Mouse (Mus musculus): ENCODE data around the gene Slc25a35. TPM values are rescaled to one million over a fixed set of nuclear protein-coding genes. Genes with fewer than 3 reads are reported as not detected.

The Slc25a35 gene
- total and polyA plus RNA-seq, 3 experiments, result 3.3 to 4.9 TPM; not detected in 1

GRCm38 (mm10) chr11:68965845-68966244, 2.1 kb upstream of the Slc25a35 start:
- peak overlapping the region; percentile 30 to 44; a peak in 3 of 4 replicates for H3K4me3 ChIP-seq (ENCODE audit: control insufficient read depth in 1 of 2, insufficient read depth in 1 of 2, low read depth in 2 of 2, low read length in 2 of 2)
- H3K27ac ChIP-seq (ENCODE audit: control insufficient read depth, low read depth, low read length), result 0 out of 2 replicates have a peak overlapping the region, but pooled peaks have one; percentile 18
- TF ChIP-seq USF1 (IDR thresholded peaks at IDR 0.05; ENCODE audit: low read depth, low read length) (no peak), ZC3H11A (IDR thresholded peaks at IDR 0.05; ENCODE audit: low read depth, low read length) (peak; percentile 67), MYC (IDR thresholded peaks at IDR 0.05; ENCODE audit: low read depth, low read length) (peak; percentile 87; the same call in 1 of the 2 replicates), UBTF (IDR thresholded peaks at IDR 0.05; ENCODE audit: borderline replicate concordance, insufficient read depth, low read depth, low read length) (no peak), ZNF384 (IDR thresholded peaks at IDR 0.05; ENCODE audit: low read depth, low read length) (peak; percentile 81), JUND (IDR thresholded peaks at IDR 0.05; ENCODE audit: low read depth, low read length) (0 out of 2 replicates have a peak, but pooled peaks have one; percentile 56), TAL1 (IDR thresholded peaks at IDR 0.05; ENCODE audit: low read length) (no peak), POLR2AphosphoS5 (IDR thresholded peaks at IDR 0.05; ENCODE audit: borderline replicate concordance, low read depth, low read length) (no peak), HCFC1 (IDR thresholded peaks at IDR 0.05; ENCODE audit: low read depth, low read length) (0 out of 2 replicates have a peak, but pooled peaks have one; percentile 45), MAFK (IDR thresholded peaks at IDR 0.05; ENCODE audit: borderline replicate concordance, low read depth, low read length) (0 out of 2 replicates have a peak, but pooled peaks have one; percentile 56), MYB (IDR thresholded peaks at IDR 0.05; ENCODE audit: low read depth, low read length) (no peak), EP300 (IDR thresholded peaks at IDR 0.05; ENCODE audit: low read depth in 1 of 2, low read length in 2 of 2) (no peak), CHD2 (IDR thresholded peaks at IDR 0.05; ENCODE audit: low read length) (no peak), ZKSCAN1 (IDR thresholded peaks at IDR 0.05; ENCODE audit: low read depth, low read length) (no peak), NELFE (IDR thresholded peaks at IDR 0.05; ENCODE audit: low read depth, low read length) (no peak), MAZ (IDR thresholded peaks at IDR 0.05; ENCODE audit: low read depth, low read length) (no peak), POLR2AphosphoS2 (IDR thresholded peaks at IDR 0.05; ENCODE audit: low read length) (no peak), ZMIZ1 (IDR thresholded peaks at IDR 0.05; ENCODE audit: low read depth, low read length) (no peak), MAX (IDR thresholded peaks at IDR 0.05; ENCODE audit: low read length) (no peak), KAT2A (conservative IDR thresholded peaks at IDR 0.05; ENCODE audit: low read depth, low read length) (no peak), CTCF (IDR thresholded peaks at IDR 0.05 in 2 of 3, conservative IDR thresholded peaks at IDR 0.05 in 1 of 3; ENCODE audit: control insufficient read depth in 1 of 3, insufficient read depth in 1 of 3, low read depth in 2 of 3, low read length in 3 of 3, poor library complexity in 1 of 3, severe bottlenecking in 1 of 3) (peak; percentile 18 to 71 (median 39); a peak in 3 of 6 replicates), BHLHE40 (IDR thresholded peaks at IDR 0.05; ENCODE audit: borderline replicate concordance, low read depth, low read length) (0 out of 2 replicates have a peak, but pooled peaks have one; percentile 44), RCOR1 (IDR thresholded peaks at IDR 0.05; ENCODE audit: low read depth, low read length) (peak; percentile 40; the same call in 1 of the 2 replicates), ELF1 (IDR thresholded peaks at IDR 0.05; ENCODE audit: low read depth, low read length) (no peak), SMC3 (IDR thresholded peaks at IDR 0.05; ENCODE audit: low read depth, low read length) (peak; percentile 67), RAD21 (IDR thresholded peaks at IDR 0.05; ENCODE audit: low read depth, low read length) (peak; percentile 66), USF2 (IDR thresholded peaks at IDR 0.05; ENCODE audit: borderline replicate concordance in 1 of 2, insufficient read depth in 1 of 2, low read depth in 1 of 2, low read length in 2 of 2) (no peak), NRF1 (IDR thresholded peaks at IDR 0.05; ENCODE audit: insufficient read depth, low read depth, low read length, poor library complexity, severe bottlenecking) (no peak), TBP (IDR thresholded peaks at IDR 0.05; ENCODE audit: low read depth, low read length) (peak; percentile 93), GABPA (IDR thresholded peaks at IDR 0.05; ENCODE audit: low read depth, low read length) (no peak), CHD1 (IDR thresholded peaks at IDR 0.05; ENCODE audit: low read depth, low read length) (no peak), MXI1 (IDR thresholded peaks at IDR 0.05; ENCODE audit: low read depth, low read length) (no peak), MEF2A (IDR thresholded peaks at IDR 0.05; ENCODE audit: extremely low read depth, insufficient replicate concordance, low read depth, low read length, poor library complexity, severe bottlenecking) (no peak), POLR2A (IDR thresholded peaks at IDR 0.05; ENCODE audit: control insufficient read depth in 1 of 2, insufficient read depth in 1 of 2, low read depth in 1 of 2, low read length in 2 of 2, poor library complexity in 1 of 2) (no peak), SIN3A (IDR thresholded peaks at IDR 0.05; ENCODE audit: low read length) (peak; percentile 78), E2F4 (IDR thresholded peaks at IDR 0.05; ENCODE audit: borderline replicate concordance, low read depth, low read length) (no peak), ETS1 (IDR thresholded peaks at IDR 0.05; ENCODE audit: low read depth, low read length) (peak; percentile 78)

More at GRCm38 (mm10) chr11:68965845-68966244, 2.1 kb upstream of the Slc25a35 start:
- H3K36me3 ChIP-seq (ENCODE audit: control insufficient read depth in 1 of 2, insufficient read depth in 2 of 2, low read length in 2 of 2), result peaks cover 0 to 2% of the 10 kb centered on the region in 2 experiments; a peak in 2 of 4 replicates
- peaks cover 0 to 24% of the 10 kb centered on the region in 2 experiments; a peak in 3 of 4 replicates for H3K4me1 ChIP-seq (ENCODE audit: control insufficient read depth in 1 of 2, insufficient read depth in 2 of 2, low read length in 2 of 2)
- H3K9me3 ChIP-seq (replicated peaks; ENCODE audit: insufficient read depth, low read length), result no peaks in the 10 kb centered on the region
- H3K79me2 ChIP-seq (ENCODE audit: control insufficient read depth, insufficient read depth, low read length, poor library complexity), result no peaks in the 10 kb centered on the region; the same call in 1 of the 2 replicates
- peak; percentile 93 for DNase-seq (ENCODE audit: low read depth, low spot score)
- H3K27me3 ChIP-seq (ENCODE audit: control insufficient read depth in 1 of 2, insufficient read depth in 2 of 2, low read length in 2 of 2), result no peaks in the 10 kb centered on the region
- peak overlapping the region; percentile 31 for H3K9ac ChIP-seq (ENCODE audit: control insufficient read depth, low read depth, low read length, poor library complexity, severe bottlenecking)
